ENCODE assay signal across 50 mouse cellular contexts in genomic region chr7:30224206-30224605, GRCm38 (mm10). TPM values are rescaled to one million over a fixed set of nuclear protein-coding genes. Genes with fewer than 3 reads are reported as not detected.
"Had no signal": no experiment of that assay in that cellular context is flagged by ENCODE, and none has a peak within 500 bp of the region (broad histone marks: within the 10 kb centered on the region; RNA-seq: fewer than 3 reads in every experiment).

No protein-coding gene starts in this region.

- H3K4me2 ChIP-seq: heart, embryonic 11.5 days; heart, embryonic 12.5 days; heart, embryonic 13.5 days; heart, embryonic 15.5 days; hindbrain, embryonic 12.5 days; hindbrain, embryonic 13.5 days; hindbrain, embryonic 14.5 days; hindbrain, embryonic 15.5 days; intestine, embryonic 15.5 days; kidney, embryonic 15.5 days had no signal

- H3K9ac ChIP-seq: heart, embryonic 12.5 days; heart, embryonic 13.5 days; heart, embryonic 15.5 days; hindbrain, embryonic 12.5 days; hindbrain, embryonic 13.5 days; hindbrain, embryonic 14.5 days; hindbrain, embryonic 15.5 days; intestine, embryonic 15.5 days; kidney, embryonic 15.5 days had no signal

- H3K9me3 ChIP-seq: heart, embryonic 10.5 days; heart, embryonic 12.5 days; heart, embryonic 13.5 days; heart, embryonic 15.5 days; hindbrain, embryonic 10.5 days; hindbrain, embryonic 12.5 days; hindbrain, embryonic 13.5 days; hindbrain, embryonic 15.5 days; intestine, embryonic 15.5 days; kidney, embryonic 15.5 days had no signal

- H3K27me3 ChIP-seq: heart, embryonic 12.5 days; heart, embryonic 13.5 days; heart, embryonic 15.5 days; hindbrain, embryonic 12.5 days; hindbrain, embryonic 13.5 days; hindbrain, embryonic 15.5 days; intestine, embryonic 15.5 days; kidney, embryonic 15.5 days had no signal

- H3K4me3 ChIP-seq: heart, embryonic 10.5 days; heart, embryonic 12.5 days; heart, embryonic 13.5 days; heart, embryonic 15.5 days; hindbrain, embryonic 10.5 days; hindbrain, embryonic 12.5 days; hindbrain, embryonic 13.5 days; hindbrain, embryonic 15.5 days; intestine, embryonic 15.5 days; kidney, embryonic 15.5 days; layer of hippocampus, adult 2 months; left cerebral cortex, adult 2 months had no signal

- H3K27ac ChIP-seq: heart, embryonic 10.5 days; heart, embryonic 13.5 days; heart, embryonic 15.5 days; hindbrain, embryonic 10.5 days; hindbrain, embryonic 12.5 days; hindbrain, embryonic 13.5 days; hindbrain, embryonic 14.5 days; hindbrain, embryonic 15.5 days; hindbrain, postnatal 0 days; intestine, embryonic 15.5 days; kidney, embryonic 15.5 days; kidney, postnatal 0 days; layer of hippocampus, adult 2 months; left cerebral cortex, adult 2 months had no signal

- DNase-seq: heart, postnatal 14 days; heart, postnatal 36 days; heart, postnatal 4 days; kidney, adult 11 months; kidney, adult 18-20 months; kidney, adult 2 months; kidney, adult 8-10 months; kidney, adult 9 months; kidney, postnatal 10 days; kidney, postnatal 14 days; kidney, postnatal 25 days; kidney, postnatal 36 days; kidney, postnatal 4 days; layer of hippocampus, adult 9-11 months; layer of hippocampus, postnatal 36 days had no signal

- ATAC-seq: hindbrain, embryonic 16.5 days; hindbrain, postnatal 0 days; inflammation-experienced regulatory T-cells, adult 6 months; intestine, embryonic 15.5 days; intestine, embryonic 16.5 days; intestine, postnatal 0 days had no signal

RNA-seq across cellular contexts. Expression of gene Ovol3, which starts 11.3 kb away (rescaled TPM):
- total RNA-seq: heart, postnatal 14 days; heart, postnatal 25 days; heart, postnatal 36 days; heart, postnatal 4 days; hematopoietic stem cell, adult 5-6 weeks; hindbrain, postnatal 0 days; layer of hippocampus, adult 18-20 months; layer of hippocampus, adult 2 months; layer of hippocampus, adult 8-10 months; layer of hippocampus, postnatal 10 days; layer of hippocampus, postnatal 14 days; layer of hippocampus, postnatal 25 days; layer of hippocampus, postnatal 36 days; left cerebral cortex, adult 18-20 months; left cerebral cortex, adult 2 months had no signal
- polyA plus RNA-seq: heart, embryonic 10.5 days; heart, embryonic 11.5 days; heart, embryonic 12.5 days; heart, embryonic 13.5 days; heart, embryonic 14.5 days; heart, embryonic 15.5 days; heart, postnatal 0 days; hindbrain, embryonic 10.5 days; hindbrain, embryonic 11.5 days; hindbrain, embryonic 12.5 days; hindbrain, embryonic 13.5 days; hindbrain, embryonic 14.5 days; hindbrain, embryonic 15.5 days; hindbrain, embryonic 16.5 days; hindbrain, postnatal 0 days; inflammation-experienced regulatory T-cells, adult 6 months; intestine, embryonic 14.5 days; intestine, embryonic 15.5 days; intestine, embryonic 16.5 days; intestine, postnatal 0 days; kidney, embryonic 14.5 days; kidney, embryonic 15.5 days; kidney, embryonic 16.5 days; kidney, postnatal 0 days; large intestine, adult 2 months had no signal

RNA-seq across cellular contexts. Expression of gene Cox7a1, which starts 40.3 kb away (rescaled TPM):
- total RNA-seq: hematopoietic stem cell, adult 5-6 weeks; hindbrain, postnatal 0 days had no signal
